Mouse (Mus musculus): Measurements from ENCODE around the gene Poc1a. TPM values are rescaled to one million over a fixed set of nuclear protein-coding genes. Genes with fewer than 3 reads are reported as not detected.
A peak's percentile ranks its signal among the peaks of the same experiment; 100 is the strongest.

Poc1a gene
- total and polyA plus RNA-seq, 3 experiments = 3.4 to 7.1 (median 5.4) TPM

DNA sequence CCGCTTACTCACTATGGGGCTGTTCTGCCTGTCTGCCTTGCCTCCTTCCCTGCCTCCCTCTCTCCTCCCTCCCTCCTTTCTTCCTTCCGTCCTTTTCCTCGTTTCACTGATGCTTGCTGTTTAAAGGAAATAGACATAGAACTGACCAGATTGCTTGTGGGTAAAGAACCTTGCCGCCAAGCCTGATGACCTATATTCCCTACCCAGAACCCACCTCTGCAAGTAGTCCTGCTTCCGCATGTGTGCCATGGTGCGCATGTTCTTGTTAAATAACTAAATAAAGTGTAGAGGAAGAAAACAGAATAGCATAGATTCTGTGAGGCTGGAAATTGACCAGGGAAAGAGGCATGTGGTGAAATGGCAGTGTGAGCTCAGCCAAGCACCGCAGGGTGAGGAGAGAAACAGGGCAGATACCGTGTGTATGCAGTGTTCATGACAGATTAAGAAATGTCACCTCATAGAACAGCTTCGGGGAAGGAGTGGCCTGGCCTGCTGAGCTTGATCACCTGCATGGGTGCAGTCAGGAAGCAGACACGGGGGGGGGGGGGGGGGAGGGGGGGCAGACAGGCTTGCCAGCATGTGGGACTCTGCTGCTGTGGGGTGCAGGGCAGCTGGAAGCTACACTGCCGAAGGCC lies 20.7 kb downstream of the Poc1a start:
- no peak for DNase-seq

DNA sequence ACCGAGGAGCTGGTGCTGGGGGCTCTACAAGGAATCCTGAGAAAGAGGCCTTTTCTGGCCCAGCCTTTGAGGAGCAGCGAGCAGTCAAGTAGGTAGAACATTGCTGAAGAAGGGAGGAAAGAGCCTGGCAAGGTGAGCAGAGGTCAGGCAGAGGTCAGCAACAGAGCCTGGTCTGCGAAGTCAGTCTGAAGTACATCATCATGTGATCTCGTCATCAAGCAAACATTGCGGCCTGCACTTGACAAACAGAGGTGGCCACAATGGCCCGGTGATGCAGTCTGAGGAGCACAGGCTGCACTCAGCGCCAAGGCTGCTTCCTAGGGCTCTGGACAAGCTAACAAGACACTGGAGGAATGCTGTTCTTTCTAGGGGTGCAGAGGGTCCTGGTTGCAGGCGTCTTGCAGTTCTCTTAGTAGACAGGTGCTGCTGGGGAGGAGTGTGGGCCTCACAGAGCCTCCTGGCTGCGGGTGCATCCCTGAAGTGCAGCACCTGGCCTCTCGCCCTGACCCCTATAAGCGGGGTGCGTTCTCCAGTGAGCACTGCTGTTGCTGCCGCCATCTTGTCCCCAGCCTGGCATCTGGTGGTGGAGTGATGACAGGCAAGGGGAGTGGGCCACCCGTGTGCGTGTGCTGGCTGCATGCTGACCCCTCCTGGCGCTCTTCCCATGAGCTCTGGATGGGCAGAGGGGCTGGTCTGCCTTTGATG lies 21.7 kb downstream of the Poc1a start:
- no peak for DNase-seq

DNA sequence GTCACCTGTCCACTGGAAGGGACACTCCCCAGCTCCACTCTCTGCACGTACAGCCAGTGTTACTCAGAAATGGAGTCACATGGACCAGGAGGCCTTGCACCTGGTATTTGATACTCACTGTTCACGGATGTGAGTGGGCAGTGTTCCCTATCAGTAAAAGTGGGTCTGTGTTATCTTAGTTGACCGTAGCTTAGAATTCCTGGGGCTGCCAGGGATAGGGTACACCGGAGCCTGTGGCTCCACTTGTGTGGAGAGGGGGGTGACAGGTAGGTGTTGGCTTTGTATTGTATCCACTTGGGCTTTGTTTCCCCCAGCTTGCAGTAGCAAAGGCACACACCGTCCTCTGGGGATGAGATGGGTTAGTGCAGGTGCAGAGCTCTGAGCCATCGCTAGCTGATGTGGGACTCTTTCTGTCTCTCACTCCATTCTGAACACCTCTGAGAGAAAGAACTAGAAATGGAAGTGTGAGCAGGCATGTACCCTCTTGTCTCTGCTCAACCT lies 22.6 kb downstream of the Poc1a start:
- DNase-seq = no peak

- DNase-seq = peak; percentile 45
These were observed 24.4 kb downstream of the Poc1a start for GRCm38 (mm10) chr9:106305228-106305627.

DNA sequence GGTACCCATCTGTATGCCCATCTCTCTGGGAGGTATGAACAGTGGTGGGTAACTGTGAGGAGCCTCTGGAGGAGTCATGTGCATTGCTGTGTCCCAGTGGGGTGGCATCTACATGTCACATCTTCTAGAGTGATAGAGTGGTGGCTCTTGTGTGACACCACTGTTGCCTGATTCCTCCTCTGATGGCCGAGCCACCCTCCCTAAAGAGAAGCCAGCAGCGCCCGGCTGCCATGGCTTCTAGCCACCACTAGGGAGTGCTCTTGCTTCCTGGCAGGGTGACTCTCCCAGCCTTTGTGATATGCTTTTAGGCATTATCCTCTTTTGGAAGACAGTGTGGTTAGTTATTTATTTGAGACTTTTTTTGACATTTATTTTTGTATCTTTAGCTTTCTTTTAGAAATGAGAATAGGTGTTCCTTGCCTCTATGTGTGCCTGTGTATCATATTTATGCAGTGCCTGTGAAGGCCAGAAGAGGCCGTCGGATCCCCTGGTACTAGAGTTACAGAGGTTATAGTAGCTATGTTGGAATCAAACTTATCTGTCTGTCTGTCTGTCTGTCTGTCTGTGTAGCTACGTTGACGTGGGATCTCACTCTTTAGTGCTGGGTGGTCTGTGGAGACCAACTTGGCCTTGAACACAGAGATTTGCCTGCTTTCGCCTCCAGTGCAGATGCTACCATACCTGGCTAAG lies 25.9 kb downstream of the Poc1a start:
- peak; percentile 75 for DNase-seq

DNA sequence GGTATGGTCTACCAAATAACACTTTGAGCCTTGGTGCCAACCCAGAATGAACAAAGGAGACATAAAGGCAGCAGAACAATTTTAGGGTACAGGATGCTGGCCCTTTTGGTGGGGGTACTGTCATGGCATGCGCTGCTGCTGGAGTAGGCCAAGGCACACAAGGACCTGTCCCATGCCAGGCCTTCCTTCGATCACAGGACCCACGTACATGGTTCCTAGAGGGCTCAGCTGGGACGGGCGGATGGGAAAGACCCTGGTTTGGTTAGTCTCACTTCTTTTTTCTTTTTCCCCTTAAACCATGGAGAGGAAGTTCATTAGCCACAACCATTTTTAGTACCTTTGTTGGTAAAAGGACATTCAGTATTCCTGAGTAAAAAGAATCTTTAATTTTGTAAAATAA lies 27.3 kb downstream of the Poc1a start:
- DNase-seq = no peak

- peak; percentile 31 for DNase-seq
These were observed 27.7 kb downstream of the Poc1a start for GRCm38 (mm10) chr9:106308555-106308954.

- no peak for DNase-seq
These were observed 28.1 kb downstream of the Poc1a start for GRCm38 (mm10) chr9:106308983-106309382.

GRCm38 (mm10) chr9:106309859-106310258 lies 29.0 kb downstream of the Poc1a start:
- no peak for DNase-seq

DNA sequence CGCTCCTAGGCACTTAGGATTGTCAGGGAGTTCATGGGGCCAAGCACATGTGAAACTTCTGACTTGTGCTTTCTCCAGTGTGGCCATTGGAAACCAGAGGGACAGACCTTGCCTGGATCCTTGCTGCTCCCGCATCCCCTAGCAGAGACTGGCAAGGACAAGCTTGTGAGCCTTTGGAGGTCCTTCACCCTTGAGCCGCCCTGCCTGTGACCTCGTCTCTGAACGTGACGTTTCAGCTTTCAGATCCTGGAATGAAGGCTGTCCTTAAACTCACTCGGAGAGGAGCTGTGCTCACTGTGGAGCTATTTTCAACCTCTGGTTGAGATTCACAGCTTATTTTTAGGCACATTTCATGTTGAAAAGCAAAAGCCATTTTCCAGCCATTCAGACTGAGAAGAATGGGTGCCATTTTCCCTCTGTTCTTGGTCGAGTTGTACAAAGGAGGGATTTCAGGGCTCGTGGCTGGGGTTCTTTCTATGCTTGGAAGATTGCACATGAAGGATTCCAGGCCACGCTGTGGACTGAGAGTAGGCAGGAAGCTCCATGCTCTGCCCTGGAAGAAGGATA lies 30.8 kb downstream of the Poc1a start:
- DNase-seq = no peak

- DNase-seq = no peak
These were observed 32.1 kb downstream of the Poc1a start for GRCm38 (mm10) chr9:106312950-106313360.

GRCm38 (mm10) chr9:106314196-106314595 lies 33.3 kb downstream of the Poc1a start:
- DNase-seq = no peak

GRCm38 (mm10) chr9:106318074-106318473 lies 37.2 kb downstream of the Poc1a start:
- DNase-seq = no peak

DNA sequence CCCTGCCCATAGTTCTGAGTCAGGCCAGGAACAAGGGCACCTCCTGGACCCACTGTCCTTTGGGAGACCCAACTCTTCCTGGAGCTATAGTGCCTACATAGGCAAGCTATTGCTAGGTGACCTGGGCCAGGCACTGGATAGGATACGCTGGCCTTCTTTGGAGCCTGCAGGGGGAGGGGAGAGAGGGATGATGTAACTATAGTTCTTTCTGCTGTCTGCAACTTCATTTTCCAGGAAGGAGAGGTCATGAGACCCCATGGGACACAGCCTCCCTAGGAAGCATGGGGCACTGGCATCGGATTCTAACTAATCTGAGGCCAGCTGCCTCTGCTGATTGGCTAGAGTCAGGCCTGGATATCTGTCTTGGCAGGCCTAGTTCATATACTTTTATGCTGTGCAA lies 38.2 kb downstream of the Poc1a start:
- DNase-seq = peak; percentile 40

- DNase-seq = no peak
These were observed 41.6 kb downstream of the Poc1a start for GRCm38 (mm10) chr9:106322497-106322896.

GRCm38 (mm10) chr9:106326241-106326640 lies 45.4 kb downstream of the Poc1a start:
- DNase-seq = no peak

GRCm38 (mm10) chr9:106327125-106327809 lies 46.4 kb downstream of the Poc1a start:
- no peak for DNase-seq

DNA sequence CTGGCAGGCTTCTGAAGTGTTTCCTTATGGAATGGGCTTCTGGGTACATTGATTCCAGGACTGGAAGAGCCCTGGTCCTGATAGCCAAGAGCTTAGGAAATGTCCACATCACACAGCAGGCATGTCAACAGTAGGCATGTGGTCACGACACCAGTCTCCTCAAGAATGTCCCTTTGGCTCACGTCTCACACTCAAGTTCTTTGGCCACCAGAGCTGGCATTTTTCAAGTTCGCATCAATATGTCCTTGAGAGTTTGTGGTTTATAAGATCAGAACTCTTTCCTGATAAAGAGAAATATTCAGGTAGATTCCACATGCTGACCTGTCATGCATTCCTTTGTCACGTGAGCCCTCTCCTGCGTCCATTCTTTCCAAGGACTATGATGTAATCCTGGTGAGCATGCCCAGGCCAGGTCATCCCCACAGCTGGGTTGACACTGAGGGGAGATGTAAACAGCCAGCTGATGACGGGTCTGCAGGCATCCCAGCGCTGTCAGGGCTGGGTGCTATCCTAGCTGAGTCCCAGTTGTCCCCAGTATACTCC lies 47.3 kb downstream of the Poc1a start:
- no peak for DNase-seq

- DNase-seq = no peak
These were observed 48.1 kb downstream of the Poc1a start for GRCm38 (mm10) chr9:106328772-106329511.

DNA sequence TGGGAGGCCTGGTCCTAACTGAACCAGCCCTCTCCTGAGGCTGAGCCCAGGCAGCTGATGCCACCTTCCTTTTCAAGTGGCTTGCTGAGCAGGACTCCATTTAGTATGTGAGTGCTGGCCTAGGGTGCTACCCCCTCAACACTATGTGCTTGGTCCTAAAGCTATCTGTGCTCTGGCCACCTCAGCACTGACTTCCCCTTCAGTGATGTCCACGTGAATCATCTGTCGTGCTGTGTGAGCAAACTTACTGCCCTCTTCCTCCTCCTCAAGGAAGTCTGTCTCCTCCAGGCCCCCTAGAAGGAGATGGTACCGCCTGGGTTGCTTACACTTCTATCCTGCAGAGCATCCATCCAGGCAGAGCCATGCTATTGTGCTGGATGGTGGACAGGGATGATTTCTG lies 51.9 kb downstream of the Poc1a start:
- no peak for DNase-seq

DNA sequence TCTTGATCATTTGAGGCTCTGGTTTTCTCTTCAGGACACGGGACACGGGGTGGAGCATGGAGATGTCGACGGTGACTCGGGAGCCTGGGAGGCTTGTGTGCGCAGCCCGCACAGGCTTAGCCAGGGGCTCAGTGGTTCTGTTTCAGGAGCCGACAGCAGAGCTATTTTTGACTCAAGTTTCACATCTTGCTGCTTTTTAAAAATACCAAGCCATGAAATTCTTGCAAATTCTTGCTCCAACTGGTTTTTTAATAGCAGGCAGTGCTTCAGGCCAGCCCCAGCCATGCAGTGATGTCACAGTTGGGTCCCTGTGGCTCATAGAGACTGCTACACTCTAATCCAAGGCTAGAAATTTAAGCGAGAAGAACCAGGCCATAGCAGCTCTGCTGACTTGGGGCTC lies 56.8 kb downstream of the Poc1a start:
- DNase-seq = no peak

All from adrenal gland, adult 2 months (tissue).